Mouse (Mus musculus): ENCODE measurements around the gene Ttc9b.
A peak's percentile ranks its signal among the peaks of the same experiment; 100 is the strongest.
"Not testable (repeated sequence)": the region's sequence is repeated elsewhere in the genome, so short reads cannot be mapped to it uniquely, and the experiment has no call there.

The Ttc9b gene

DNA sequence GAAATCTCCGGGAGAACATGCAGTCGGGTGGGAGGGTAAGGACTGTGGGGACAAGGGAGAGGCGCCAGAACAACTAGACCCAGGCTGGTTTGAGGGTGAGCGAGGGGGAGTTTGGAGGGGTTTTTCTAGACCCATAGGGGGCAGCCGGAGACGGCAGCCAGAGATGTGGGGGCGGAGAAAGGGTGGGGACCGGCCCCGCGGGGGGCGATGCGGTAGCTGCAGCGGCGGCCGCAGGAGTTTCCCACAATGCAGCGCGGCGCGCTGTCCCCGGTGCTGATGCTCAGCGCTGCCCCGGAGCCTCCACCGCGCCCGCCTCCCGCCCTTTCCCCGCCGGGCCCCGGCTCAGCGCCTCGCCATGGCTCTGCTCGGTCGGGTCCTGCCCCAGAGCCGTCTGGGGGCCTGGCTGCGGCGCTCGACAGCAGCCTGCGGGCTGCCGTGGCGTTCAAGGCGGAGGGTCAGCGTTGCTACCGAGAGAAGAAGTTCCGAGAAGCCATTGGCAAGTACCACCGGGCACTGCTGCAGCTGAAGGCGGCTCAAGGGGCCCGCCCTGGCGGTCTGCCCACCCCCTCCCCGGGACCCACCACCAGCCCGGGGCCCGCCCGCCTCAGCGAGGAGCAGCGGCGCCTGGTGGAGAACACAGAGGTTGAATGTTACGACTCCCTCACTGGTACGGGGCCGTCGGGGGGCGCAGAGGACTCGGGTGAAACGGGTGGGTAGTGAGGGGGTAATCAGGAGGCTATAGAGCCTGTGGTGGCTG lies at the start of gene Ttc9b:
TSS of gene Ttc9b (plus strand) at position 235 of the 757 bp plus-strand sequence.
- peak; percentile 81 for DNase-seq (ENCODE audit: low spot score)

DNA sequence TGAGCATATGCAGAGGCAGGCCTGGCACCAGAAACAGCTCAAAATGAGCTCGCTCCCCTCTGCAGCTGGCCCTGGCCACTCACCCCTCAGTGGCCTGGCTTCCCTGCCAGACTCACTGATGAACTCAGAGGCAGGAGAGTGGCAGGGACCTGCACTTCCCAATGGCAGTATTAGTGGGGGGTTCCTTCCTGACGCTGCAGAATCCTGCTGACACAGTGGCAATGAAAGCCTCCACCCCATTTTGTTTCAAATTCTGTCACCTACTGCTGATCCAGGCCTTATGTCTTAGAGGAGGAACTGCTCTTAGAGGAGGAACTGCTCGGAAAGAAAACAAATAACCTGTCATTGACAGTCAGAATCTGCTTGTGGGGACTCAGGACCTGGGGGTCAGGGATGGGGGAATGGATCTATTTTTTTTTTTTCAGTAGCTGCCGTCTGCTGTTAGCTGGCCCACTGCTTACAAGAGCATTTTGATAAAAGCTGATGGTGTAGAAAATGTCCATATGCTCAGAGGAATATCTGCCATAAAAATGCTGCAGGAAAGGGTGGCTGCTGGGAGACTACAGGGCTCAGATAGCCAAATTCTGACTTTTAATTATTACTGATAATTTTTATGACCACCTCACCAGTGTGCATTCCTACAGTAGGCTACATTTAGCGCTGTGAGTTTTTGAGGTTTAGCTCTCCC lies 48.9 kb upstream of the Ttc9b start:
- no peak for DNase-seq (ENCODE audit: low spot score)

DNA sequence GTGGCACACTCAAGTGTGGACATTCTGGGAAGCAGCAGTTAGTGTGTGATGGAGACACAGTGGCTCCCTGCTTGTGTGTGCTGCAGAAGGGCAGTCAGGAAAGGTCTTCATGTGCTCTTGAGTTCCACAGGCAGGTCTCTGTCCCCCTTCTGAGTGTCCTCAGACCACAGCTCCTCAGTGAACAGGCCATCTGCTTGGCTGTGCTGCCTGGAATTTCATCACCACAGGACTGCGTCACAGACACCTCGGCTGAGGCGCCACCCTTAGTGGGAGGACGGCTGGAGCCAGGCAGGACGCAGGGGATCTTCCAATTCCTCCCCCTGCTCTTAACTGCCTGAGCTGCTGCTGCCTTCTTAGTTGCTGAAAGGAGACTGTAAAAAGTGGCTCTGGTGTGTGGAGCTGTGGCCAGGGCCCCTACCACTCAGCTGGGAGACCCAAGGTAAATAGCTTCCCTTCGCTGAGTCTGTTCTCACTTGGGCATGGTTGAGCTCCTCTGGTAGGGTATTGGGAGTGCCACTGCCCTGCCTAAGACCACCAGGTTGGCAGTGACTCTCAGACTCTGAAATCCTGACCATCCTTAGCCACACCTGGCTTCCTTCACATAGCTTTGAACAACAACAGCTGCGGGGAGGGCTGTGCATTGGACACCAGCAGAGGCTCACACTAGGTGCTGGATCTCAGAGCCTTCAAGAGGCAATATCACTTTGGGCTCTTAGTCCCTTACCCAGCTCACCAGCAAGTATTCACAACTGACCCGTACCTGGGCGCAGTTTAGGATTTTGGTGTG lies 48.0 kb upstream of the Ttc9b start:
- DNase-seq (ENCODE audit: low spot score) = no peak

DNA sequence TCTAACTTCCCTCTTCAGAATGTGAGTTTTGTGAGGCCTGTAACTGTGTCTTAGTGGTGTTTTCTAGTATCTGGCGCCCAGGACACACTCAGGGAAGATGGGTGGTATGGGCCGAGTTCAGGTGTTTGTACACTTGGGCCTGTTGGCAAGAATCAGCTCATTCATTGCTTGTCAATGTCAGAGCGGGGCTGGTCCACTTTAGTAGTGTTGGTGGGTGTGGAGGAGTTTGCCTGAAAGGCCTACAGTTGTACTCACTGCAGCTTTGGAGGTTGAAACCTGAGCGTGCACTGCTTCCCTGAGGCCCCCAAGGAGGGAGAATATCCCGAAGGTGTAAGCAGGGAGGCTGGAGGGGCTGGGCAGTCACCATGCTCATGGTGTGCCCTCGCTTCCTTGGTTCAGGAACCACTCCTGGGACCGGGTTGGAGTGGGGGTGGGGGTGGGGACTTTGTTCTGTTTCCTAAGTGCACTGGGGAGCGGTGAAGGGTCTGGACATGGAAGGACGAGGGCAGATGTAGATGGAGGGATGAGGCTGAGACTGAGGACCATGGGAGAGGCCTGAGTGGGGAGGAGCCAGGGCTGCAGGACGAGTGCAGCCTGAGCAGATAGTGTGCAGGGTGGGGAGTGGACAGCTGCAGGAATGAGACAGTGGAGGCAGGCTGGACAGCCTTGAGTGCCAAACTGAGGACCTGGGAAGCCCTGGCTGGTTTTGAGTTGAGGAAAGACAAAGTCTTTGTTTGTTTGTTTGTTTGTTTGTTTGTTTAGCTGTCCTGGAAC lies 47.0 kb upstream of the Ttc9b start:
- DNase-seq (ENCODE audit: low spot score) = no peak

DNA sequence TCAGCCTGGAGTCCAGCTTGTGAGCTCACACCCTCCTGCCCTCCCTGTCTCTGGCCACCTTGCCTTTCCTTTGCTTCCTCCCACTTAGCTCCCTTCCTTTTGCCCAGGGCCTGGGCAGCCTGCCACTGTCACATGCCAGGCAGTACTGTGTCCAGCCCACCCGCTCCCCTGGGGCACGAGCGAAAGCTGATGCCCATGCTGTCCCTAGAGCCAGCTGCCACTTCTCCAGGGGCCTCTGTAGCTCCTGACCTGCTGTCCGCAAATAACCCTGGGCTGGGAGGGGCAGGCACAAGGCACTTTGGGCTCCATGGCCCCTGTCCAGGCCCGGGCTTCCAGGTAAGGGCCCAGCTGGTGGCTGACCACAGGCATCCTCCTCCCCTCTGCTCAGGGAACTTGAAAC lies 46.1 kb upstream of the Ttc9b start:
- no peak for DNase-seq (ENCODE audit: low spot score)

DNA sequence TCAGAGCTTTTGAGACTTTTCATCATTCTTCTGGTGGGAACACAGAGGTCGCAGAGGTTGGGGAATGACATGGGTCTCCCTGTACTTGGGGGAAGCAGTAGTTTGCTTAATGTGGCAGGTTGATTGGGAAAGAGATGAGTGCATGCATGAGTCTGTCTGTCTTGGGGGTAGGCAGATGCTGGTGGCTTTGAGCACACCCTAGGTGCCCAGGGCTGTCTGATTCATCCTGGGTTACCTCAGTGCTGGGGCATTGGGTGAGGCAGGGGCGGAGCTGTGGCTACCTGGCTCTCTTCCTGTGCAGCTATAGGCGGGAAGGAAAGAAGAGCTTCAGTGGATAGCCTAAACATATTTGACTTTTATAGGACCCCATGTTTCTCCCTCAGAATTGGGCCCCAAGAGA lies 45.6 kb upstream of the Ttc9b start:
- DNase-seq (ENCODE audit: low spot score) = no peak

DNA sequence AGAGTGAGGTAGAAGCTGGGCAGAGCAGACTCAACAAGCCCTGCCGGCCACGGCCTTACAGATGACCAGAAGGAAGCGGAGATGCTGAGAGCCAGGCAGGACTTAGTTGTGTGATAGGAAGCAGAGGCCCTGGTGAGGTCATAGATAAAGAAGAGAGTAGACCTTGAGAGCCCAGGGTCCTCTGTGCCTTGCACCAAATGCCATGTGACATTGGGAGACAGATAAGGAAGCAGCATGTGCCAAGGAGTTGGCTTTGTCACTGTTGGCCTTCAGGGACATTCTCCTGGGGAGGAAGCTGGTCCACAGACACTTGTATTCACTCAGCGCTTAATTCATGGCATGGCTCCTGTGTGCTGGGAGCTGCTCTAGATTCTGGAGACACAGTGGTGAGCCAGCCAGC lies 44.4 kb upstream of the Ttc9b start:
- no peak for DNase-seq (ENCODE audit: low spot score)

DNA sequence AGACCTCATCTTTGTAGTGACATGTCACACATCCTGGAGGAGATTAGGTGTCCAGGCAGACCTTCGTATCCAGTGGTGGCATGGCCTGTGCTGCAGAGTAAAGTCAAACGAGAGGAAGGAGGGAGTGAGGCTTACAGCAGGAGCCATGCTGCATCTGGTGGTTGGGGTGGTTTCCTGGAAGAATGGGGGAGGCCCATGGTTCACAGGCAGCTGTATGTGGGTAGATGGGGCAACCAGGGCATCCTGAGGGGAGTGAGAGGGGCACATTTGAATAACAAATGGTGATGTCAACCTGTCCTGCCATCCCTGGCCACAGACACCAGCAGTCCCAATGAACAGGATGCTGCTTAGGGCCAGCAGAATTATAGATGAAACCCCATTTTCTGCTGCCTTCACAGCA lies 44.0 kb upstream of the Ttc9b start:
- DNase-seq (ENCODE audit: low spot score) = no peak

DNA sequence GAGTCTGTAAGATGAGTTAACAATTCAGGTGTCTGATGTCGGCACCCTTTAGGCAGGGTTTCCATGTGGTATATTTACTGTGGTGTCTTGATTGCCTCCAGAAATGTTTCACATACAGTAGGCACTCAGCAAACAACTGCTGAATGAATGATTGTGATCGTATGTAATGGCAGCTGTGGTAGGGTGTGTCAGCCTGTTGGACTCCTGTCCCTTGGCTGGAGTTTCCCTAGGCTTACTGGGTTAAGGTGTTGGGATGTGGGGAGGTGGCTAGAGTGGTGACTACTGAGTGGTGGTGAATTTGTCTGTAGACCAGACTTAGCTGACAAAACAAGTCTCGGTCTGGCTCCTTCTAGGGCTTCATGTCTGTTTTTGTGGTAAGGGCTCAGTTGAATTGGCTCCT lies 43.3 kb upstream of the Ttc9b start:
- DNase-seq (ENCODE audit: low spot score) = no peak

DNA sequence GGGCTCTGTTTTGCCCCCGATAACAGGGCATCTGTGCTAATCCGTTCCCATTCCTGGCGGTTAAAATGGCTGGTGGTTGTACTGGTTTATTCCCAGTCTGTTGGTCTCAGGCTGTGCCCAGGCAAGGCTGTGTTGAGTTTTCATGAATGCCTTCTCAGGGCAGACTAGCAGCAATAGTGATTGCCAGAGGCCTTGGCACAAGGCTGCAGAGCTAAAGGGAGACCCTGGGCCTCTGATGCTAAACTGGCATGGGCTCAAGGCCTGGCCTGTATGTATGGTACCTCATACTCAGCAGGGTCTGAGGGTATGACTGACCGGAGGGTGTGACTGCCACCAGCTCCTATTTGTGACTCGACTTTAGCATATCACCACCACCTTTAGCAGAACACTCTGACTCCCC lies 42.8 kb upstream of the Ttc9b start:
- no peak for DNase-seq (ENCODE audit: low spot score)

DNA sequence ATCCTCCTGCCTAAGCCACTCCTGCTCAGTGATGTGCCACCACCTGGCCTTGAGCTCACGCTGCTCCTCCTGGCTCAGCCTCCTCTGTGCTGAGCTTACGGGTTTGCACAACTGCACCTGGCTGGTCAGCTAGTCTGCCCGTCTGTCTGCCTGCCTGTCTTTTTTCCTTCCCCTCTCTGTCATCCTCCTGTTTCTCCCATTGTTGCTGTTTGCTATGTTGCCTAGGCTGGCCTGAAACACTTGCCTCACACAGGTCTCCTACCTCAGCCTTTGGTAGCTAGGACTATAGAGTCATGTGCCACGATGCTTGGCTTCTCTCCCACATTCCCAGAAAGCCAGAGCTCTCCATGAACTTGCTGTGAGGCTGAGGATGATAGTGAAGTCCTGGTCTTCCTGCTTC lies 40.8 kb upstream of the Ttc9b start:
- no peak for DNase-seq (ENCODE audit: low spot score)

DNA sequence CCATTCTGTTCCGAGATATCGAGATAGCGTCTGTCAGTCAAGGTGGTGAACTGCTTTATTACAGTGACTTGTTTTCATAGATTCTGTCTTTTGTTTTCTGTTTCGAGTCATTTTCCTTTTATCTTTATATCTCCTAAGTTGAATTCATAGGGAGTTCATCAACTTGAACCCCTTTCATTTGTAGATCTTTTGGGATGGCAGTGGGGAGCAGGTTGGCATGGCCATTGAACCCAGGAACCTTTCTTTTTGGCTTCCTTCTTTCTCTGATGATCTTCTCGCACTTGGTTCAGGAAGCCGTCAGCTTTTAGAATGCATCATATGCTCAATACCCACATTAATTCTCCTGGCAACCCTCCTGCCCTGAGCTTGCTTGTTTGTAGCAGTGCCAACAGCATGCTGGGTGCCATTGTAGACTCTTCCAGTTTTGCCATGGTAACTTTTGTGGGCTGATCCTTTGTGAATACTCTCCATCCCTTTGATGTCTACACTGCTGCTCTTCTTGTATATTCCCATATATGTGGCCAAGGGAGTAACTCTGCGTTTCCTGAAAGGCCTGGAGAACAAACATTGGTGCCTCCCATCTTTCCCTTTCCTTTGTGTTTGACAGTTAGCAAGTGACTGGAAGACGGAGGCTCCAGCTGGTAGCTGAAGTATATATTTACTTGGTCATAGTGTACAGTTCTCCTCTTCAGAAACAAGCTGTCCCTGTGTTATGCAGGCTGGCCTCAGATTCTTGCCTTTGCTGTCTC lies 39.8 kb upstream of the Ttc9b start:
- DNase-seq (ENCODE audit: low spot score) = no peak

DNA sequence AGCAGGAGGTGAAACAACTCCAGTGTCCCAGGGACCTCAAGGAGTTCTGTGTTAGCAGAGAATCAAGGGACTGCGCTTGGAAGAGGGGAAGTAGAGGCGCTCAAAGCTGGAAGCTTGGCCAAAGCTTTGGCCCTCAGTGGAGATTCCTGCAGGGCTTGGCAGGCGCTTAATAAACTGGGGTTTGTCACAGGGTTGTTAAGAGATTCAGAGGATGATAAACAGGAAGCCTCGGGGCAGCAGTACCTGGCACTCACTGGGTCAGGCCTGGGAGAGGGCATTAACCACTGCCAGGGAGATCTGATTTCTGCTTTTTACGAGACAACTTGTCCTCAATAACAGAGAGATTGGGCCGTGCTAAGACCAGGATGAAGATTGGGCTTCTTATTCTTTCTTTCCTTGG lies 32.7 kb upstream of the Ttc9b start:
- DNase-seq (ENCODE audit: low spot score) = no peak

DNA sequence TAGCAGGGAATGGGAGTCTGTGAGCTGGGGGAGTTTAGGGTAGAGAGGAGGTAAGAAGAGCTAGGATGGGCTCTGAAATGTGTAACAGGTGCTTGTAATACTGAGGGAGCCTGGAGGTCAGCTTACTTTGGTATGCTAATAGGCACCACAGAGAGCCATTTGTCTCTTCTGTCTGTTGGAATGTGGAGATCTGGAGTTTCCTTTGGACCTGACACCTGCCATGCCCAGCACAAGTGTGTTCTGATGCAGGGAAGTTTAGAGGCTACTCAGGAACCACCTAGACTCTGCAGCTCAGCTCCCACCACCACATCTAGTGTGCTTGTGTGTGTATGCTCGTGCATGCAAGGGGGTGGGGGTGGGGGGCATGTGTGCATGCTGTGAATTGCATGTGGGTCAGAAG lies 31.5 kb upstream of the Ttc9b start:
- no peak for DNase-seq (ENCODE audit: low spot score)

DNA sequence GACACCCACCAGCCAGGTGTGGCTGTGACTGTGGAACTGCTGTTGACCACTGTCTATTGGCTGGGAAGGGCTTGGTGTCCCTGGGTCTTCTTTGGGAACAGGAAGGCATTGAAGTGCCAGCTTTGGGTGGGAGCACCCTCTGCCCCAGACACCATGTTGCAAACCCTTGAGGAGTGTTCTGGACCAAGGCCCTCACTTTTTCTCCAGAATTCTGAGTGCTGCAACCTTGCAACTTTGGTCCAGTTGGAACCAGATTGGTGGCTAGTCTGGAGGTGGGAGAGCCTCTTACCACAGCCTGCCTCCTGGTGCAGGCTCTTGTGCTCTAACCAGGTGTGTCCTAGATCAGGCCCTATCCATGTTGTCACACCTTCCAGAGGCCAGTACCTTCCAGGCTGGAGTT lies 28.7 kb upstream of the Ttc9b start:
- DNase-seq (ENCODE audit: low spot score) = no peak

DNA sequence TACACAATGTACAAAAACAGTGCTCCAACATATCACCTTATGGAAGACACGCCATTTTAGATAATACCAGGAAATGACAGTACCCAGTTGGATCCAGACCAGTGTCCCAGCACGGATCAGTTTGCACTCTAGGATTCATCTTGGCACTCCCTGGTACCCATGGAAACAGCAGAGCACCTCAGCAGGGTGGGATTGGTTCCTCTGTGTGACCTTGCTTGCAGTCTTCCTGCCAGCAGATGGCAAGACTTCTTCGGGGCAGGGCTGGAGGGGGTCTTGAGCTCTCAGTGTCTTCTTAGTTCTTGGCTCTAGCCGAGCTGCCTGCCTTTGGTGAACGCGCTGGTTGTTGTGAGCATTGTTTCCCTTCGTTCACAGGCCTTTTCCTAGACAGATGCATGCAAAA lies 26.0 kb upstream of the Ttc9b start:
- DNase-seq (ENCODE audit: low spot score) = no peak

DNA sequence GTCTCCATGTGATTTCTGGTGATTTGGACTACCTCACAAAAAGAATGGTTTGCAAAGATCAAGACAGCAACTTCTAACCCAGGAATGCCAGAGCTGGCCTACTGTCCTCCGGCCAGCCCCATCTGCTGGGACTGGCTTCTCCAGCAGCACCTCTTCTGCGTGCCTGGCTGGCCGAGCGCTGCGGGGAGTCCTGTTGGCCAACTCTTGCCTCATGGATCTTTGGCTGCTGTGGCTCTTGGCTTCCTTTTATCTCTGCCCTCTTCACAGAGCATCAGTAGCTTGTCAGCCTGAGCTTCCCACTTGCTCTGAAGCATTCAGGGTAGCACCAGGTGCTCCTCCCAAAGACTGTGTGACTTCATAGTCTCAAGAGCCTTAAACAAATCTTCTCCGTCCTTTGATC lies 25.5 kb upstream of the Ttc9b start:
- no peak for DNase-seq (ENCODE audit: low spot score)

DNA sequence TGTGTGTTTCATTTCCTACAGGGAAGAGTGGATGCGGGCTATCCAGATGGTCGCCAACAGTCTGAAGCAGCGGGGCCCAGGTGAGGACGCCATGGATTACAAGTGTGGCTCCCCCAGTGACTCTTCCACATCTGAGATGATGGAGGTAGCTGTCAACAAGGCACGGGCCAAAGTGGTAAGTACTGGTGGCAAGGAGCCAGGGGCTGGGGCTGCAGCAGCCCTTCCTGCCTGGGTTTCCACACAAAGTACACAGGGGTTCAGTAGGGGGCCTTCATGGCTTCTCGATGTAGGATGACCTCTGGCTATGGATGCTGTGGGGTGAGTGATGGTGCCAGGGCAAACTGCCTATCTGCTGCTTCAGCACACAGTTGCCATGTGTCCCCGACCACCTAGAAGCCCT lies 24.9 kb upstream of the Ttc9b start:
- DNase-seq (ENCODE audit: low spot score) = not testable (repeated sequence)

DNA sequence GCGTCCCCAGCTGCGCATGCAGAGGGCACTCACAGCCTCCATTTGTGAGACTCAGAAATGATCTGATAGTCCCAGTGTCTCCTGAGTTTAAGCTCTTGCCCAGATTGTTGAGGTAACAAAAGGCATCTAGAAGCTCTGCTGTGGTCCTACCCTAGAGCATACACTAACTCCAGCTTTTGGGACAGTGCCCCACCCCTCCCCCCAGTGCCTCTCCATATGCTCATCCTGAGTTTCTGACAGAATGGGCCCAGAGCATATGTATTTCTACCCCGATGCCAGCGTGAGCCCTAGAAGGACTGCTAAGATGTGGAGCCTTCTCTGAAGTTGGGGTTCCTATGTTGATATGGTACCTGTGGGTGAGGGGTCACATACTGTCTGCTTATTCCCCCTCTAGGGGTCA lies 22.3 kb upstream of the Ttc9b start:
- no peak for DNase-seq (ENCODE audit: low spot score)

DNA sequence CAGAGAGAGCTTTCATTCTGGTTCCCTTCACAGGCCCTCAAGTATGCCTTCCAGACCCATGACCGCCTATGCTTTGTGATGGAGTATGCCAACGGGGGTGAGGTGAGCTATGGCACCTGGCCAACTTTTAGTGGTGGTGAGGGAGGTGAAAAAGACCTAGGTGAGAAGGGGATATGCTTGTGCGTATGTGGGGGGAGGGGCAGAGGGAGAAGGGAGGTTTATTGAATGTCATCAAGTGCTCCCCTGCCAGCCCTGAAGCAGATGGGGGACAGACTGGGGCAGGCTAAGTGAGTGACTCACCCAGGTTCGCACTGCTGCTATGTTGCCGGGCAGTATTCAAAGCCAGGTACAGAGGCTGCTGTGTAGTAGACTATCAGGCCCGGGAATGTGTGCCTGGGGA lies 20.5 kb upstream of the Ttc9b start:
- DNase-seq (ENCODE audit: low spot score) = no peak

DNA sequence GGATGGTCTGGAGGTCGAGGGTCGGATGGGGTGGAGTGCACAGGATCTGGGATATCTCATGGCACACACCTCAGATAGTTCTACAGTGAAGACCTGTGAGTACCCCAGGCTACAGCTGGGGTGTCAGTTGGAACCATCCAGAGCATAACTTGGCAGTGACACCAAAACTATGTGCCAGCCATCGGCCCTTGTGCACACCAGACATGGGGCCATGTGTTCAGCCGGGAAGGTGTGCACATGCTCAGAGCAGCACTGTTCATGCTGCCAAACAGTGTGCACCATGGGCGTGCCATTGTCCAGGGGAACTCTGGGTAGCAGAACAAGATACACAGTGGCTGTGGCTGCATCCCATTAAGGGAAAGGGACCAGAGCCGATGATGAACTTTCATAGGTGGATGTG lies 19.0 kb upstream of the Ttc9b start:
- DNase-seq (ENCODE audit: low spot score) = no peak

DNA sequence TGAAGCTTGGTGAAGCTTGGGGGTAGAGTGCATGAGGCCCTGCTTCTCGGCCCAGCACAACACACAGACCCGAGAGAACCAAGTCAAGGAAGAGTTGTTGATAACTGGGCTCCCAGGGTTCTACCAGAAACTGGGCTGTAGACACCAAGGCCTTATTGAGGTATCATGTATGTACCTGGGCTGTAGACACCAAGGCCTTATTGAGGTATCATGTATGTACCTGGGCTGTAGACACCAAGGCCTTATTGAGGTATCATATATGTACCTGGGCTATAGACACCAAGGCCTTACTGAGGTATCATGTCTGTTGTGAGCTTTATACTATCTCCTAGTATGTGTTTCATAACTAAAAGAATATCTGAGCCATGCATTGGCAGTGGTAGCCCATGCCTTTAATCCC lies 18.6 kb upstream of the Ttc9b start:
- not testable (repeated sequence) for DNase-seq (ENCODE audit: low spot score)
